Mouse (Mus musculus) heart, postnatal 10 days (tissue): Measurements from ENCODE around the gene Gm49384. TPM values are rescaled to one million over a fixed set of nuclear protein-coding genes. Genes with fewer than 3 reads are reported as not detected.
A peak's percentile ranks its signal among the peaks of the same experiment; 100 is the strongest.

Experiments
- DNase-seq, 2 experiments: peaks; one replicate each; pipeline ENCODE4 v3.0.0; 2021
- intact Hi-C: fragments of 180-260 bp; cut with DNase I; formaldehyde crosslinking; loops from one replicate; pipeline ENCODE4 v1.15.1; 2025
- total RNA-seq, 2 experiments: library from RNA; stranded (reverse); gene quantifications; 2 replicates each; pipeline ENCODE4 v1.2.3; 2021

Gm49384 gene
- total RNA-seq = 1 to 10 TPM; 5.9 to 6.2 TPM

- intact Hi-C loops = no loop called here
- DNase-seq = no peak
These were observed at the start of gene Gm49384 for GRCm38 (mm10) chr12:69204052-69204833. Gene Gm49384, minus strand, starts transcription at chr12:69204267.

- intact Hi-C loops = no loop called here
- DNase-seq = no peak
These were observed 49.7 kb upstream of the Gm49384 start for GRCm38 (mm10) chr12:69253806-69254205.

DNA sequence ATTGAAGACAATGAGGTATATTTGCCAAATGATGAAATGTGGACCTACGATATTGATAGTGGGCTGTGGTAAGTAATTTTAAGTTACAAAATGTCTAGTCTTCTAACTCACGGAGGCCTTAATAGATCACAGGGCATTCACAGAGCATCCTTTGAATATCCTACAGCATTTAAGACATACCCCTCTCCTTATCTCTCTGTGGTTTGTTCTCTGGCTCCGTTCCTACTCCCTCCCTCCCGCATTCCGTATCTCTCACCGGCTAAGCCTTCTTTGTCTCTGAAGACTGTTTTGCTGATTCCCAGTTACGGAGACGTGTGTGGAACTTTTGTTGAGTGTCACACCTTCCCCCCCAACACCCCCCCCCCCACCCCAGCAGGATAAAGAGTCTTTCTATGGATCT is 46.7 kb upstream of the Gm49384 start:
- no peak for DNase-seq
- intact Hi-C loops = no loop called here

- no peak for DNase-seq
- intact Hi-C loops = no loop called here
These were observed 45.7 kb upstream of the Gm49384 start for GRCm38 (mm10) chr12:69249766-69250165.

DNA sequence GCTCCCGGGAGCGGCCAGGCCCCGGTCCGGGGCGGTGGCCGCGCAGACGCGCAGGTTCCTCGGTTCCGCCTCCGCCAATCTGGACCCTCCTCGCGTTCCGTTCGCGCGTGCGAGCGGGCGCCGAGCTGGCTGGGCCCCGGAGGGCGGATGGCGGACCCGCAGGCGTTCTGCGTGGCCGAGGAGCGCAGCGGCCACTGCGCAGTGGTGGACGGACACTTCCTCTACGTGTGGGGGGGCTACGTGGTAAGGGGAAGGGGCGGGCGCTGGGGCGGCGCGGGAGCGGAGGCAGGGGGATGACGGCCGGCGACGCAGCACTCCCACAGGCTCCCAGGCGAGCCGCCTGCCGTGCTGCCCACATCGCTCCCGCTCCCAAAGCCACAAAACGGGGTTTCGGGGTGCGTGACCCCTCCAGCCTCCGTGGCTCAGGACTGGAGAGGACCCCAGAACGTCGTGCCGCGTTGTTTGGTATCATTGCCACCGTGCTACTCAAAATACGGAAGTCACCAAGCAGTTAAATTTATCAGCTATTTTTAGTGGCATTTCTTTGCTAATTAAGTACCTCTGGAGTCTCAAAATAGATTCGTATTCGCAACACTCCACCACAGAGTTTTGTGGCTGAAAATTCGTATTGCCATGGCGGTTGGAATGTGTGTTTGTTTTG is 37.8 kb upstream of the Gm49384 start:
- DNase-seq = peak; percentile 77 to 82
- intact Hi-C loops = no loop called here

DNA sequence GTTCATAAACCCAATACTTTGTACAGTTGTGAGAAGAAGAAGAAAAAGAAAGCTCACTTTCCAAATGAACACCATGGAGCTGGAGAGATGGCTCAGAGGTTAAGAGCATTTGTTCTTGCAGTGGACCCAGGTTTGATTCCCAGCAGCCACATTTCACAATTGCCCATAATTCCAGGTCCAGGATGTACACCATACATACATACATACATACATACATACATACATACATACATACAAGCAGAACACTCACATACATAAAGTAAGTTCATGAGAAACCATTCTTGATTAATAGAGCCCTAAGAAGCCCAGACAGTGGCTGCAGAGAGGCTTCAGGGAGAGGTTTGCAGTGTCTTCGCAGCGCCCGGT is 37.3 kb upstream of the Gm49384 start:
- peak in 1 of 2 experiments; percentile 11 for DNase-seq
- intact Hi-C loops = no loop called here

GRCm38 (mm10) chr12:69240876-69241275 is 36.8 kb upstream of the Gm49384 start, which contains the start of gene Klhdc1:
Gene Klhdc1, plus strand, starts transcription at chr12:69241176.
- intact Hi-C loops = no loop called here

DNA sequence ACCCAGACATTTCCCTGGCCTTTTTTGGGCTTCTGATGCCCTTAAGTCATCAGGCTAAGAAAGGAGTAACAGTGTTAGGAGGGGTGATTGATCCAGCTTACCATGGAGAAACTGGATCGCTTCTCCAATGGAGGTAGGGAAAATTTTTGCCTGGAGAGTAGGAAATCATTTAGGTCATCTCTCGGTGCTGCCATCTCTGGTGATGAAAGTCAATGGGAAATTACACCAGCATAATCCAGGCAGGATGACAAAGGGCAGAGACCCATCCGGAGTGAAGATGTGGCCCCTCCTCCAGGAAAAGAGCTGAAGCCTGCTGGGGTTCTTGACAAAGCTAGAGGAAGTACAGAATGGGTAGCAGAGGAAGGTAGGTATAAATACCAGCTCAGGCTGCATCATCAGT is 34.2 kb upstream of the Gm49384 start:
- DNase-seq = no peak
- intact Hi-C loops = no loop called here

More at GRCm38 (mm10) chr12:69240876-69241275, 36.8 kb upstream of the Gm49384 start, which contains the start of gene Klhdc1:
- no peak for DNase-seq

GRCm38 (mm10) chr12:69235782-69236181 is 31.7 kb upstream of the Gm49384 start:
- no peak for DNase-seq
- intact Hi-C loops = no loop called here

GRCm38 (mm10) chr12:69229251-69229650 is 25.2 kb upstream of the Gm49384 start:
- peak in 1 of 2 experiments; percentile 26 for DNase-seq
- intact Hi-C loops = loop anchor here (2.0 kb wide), 1 partner anchor 68 kb away; the partner anchor contains the start of gene Klhdc2

DNA sequence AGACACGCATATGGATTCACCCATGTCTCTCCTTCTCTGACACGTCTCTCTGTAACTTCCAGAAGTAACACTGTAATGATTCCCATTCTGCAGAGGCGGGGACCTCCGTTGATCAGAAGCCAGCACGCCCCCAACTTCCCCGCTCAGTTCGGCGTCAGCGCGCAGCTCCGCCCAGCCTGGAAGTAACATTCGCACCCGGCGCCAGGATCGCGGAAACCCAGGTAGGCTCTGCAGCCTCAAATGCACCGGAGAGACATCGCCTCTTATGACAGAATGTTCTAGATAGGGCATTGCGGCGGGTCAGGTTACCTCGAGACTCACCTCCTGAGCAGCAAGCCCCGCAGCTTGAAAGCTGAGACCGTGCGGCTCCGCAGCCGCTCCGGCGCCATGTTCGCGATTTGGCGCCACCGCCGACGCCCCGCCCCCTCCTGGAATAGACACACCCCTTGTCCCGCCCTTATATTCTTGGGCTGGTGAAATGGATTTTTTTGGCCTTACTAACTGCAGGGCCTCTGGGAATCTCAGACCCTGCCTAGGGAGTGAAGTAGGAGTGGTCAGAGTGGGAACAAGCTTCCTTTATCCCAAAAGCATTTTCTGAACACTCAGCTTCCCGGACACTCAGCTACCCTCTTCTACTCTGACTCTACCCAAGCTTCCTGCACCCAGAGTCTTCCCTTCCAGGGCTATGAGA is 23.9 kb upstream of the Gm49384 start, which contains the start of gene Pole2:
Gene Pole2, minus strand, starts transcription at position 420 of the 691 bp plus-strand sequence.
- intact Hi-C loops = loop anchor here (2.0 kb wide), 1 partner anchor 69 kb away; the partner anchor contains the start of gene Klhdc2
- peak; percentile 94 to 95 for DNase-seq

DNA sequence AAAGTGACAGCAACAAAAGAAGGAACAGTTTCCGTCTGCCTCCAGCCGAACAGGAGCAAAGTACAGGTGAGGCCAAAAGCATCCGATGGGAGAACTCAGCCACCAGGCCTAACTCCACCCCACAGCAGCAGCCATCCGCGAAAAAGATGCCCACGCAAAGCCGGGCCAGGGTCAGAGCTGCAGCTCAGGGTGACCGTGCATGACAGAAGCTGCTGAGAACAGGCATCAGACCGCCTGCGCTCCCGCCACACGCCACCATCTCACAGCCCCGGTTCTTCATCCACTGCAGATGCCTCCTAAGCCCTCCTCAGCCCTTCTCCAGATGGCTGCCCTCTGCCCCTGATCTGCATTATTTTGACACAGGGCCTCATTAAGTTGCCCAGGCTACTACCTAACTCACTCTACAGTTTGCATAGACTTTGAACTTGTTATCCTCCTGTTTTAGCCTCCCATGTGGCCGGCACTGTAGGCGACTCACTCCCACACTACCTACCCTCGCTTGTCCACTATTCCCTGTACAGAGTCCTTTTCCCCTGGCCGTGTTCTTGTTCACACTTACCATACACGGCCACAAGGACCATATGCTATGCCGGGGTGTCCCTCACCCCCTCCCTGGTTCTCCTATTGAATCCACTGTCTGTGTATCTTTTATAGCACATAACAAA is 16.7 kb upstream of the Gm49384 start:
- intact Hi-C loops = no loop called here
- DNase-seq = no peak

DNA sequence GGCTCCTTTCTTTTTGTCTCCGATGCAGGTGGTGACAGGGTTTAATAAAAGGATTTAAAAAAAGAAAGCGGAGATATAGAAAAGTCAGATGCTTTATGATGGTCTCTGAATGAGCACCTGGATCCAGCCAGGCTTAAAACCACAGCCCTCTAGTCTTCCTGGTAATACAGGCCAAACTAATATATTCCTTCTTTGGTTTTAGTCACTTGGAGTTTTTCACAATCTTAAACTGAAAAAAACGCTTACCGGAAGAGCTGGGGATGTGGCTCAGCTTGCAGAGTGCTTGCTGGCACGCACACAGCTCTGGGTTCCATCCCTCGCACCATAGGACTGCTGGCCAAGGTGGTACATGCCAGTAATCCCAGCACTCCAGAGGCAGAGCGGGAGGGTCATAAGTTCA is 12.5 kb upstream of the Gm49384 start:
- DNase-seq = no peak
- intact Hi-C loops = no loop called here

- peak; percentile 79 to 80 for DNase-seq
- intact Hi-C loops = no loop called here
These were observed 11.1 kb upstream of the Gm49384 start for GRCm38 (mm10) chr12:69215000-69215785.

- no peak for DNase-seq
- intact Hi-C loops = no loop called here
These were observed 10.3 kb upstream of the Gm49384 start for GRCm38 (mm10) chr12:69214393-69214792.

- intact Hi-C loops = no loop called here
- DNase-seq = no peak
These were observed 9.2 kb upstream of the Gm49384 start for GRCm38 (mm10) chr12:69213186-69213777.

DNA sequence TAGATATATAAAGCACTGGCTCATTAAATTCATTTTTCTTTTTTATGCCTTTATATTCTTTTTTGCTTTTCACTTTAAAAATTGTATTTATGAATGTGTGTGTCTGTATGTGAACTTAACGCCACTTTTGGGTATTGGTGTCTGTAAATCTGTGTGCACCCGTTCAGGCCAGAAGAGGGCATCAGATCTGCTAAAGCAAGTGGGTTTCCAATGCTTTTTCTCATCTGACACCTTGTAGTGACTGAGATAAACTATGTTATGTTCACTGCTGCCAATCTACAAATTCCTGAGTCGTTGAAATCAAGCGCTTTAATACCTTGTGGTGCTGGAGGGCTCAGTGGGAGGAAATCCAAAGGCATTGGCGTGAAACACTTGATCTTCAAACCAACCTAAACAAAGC is 7.0 kb upstream of the Gm49384 start:
- intact Hi-C loops = loop anchor here (2.0 kb wide), 1 partner anchor 86 kb away; the partner anchor contains the start of gene Klhdc2
- DNase-seq = peak; percentile 31 to 50

DNA sequence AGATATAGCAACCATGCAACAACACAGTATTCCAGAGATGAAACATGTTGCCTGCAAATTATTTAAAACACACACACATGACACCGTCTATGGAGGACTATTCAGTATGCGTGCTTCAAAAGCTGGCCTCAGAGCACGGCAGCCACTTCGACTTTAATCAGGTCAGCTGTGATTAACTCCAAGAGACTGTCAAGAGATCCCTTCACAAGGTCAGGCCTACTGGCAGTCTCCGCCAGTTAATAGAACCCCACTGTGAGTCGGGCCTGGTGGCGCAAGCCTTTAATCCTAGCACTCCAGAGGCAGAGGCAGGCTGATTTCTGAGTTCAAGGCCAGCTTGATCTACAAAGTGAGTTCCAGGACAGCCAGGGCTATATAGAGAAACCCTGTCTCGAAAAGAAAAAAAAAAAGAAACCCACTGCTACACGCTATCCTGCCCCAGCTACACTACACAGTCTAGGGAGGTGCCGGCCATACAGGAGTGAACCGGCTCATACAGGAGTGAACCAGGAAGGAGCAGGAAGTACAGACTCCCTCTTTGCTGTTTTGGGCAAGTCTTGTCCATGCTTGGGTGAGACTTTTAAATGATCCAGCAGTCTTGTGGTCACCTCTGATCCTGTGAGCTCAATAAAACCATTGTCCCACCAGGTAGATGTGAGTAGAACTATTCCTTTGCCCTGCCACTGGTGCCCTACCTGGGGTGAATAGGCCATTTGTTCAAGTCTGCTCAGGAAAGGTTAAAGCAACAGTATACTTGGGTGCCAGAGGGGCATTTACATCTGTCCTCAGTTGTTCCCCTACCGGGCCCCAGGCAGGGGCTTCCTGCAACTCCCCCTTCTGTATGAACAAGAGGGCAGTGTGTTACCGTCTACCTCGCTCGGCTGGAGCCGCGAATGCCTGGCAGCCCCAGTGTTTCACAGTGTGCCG is 6.3 kb upstream of the Gm49384 start:
- DNase-seq = no peak
- intact Hi-C loops = loop anchor here (2.0 kb wide), 1 partner anchor 86 kb away; the partner anchor contains the start of gene Klhdc2
